Mouse (Mus musculus): ENCODE results near the gene Bbs12. TPM values are rescaled to one million over a fixed set of nuclear protein-coding genes. Genes with fewer than 3 reads are reported as not detected.

Gene Bbs12
- polyA plus RNA-seq, 1 experiment, result 4.9 TPM

DNA sequence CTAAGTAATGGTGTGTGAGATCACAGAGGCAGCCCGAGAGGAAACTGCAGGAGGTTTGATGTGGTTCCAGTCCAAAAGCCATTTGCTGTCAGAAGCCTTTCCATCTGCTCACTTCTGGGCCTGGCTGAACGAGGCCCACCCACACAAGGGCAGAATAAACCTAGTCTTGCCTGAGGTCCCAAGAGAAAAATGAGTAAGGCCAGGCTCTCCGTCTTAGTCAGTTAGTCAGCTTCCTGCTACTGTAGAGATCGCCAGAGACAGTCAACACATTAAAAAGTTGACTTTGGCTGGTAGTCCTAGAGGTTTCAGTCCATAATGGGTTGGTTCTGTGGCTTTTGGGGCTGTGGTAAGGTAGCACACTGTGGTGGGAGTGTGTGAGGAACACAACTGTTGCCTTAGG, 58.1 kb downstream of the Bbs12 start:
- no peak for TF ChIP-seq CTCF (IDR thresholded peaks at IDR 0.05; ENCODE audit: borderline replicate concordance, insufficient read depth, low read length)
- TF ChIP-seq POLR2A (IDR thresholded peaks at IDR 0.05; ENCODE audit: low read depth, low read length), result no peak
- Histone ChIP-seq H3K27ac (ENCODE audit: insufficient read depth, low read length) (peak overlapping the region; percentile 55; the same call in 1 of the 2 replicates), H3K4me1 (ENCODE audit: control insufficient read depth, insufficient read depth, low read length) (peaks cover 14% of the 10 kb centered on the region), H3K4me3 (ENCODE audit: insufficient read depth, low read length) (no peak overlapping the region)

Other genes starting within 250 kb of the Bbs12 start
- not detected in 2 replicates for gene Adad1, start 249.0 kb upstream of the Bbs12 start, polyA plus RNA-seq (2011; ENCODE audit: insufficient read length, low read depth, missing spikeins)
- 0.70 and 1.1 TPM in 2 replicates for gene Il2, start 186.6 kb upstream of the Bbs12 start, polyA plus RNA-seq (2011; ENCODE audit: insufficient read length, low read depth, missing spikeins)
- not detected in 2 replicates for gene Il21, start 79.9 kb upstream of the Bbs12 start, polyA plus RNA-seq (2011; ENCODE audit: insufficient read length, low read depth, missing spikeins)
- gene Cetn4, start 154 bp downstream of the Bbs12 start, polyA plus RNA-seq (2011; ENCODE audit: insufficient read length, low read depth, missing spikeins), result 7.4 and 8.0 TPM in 2 replicates
- 33.9 and 59.4 TPM in 2 replicates for gene Fgf2, start 35.8 kb downstream of the Bbs12 start, polyA plus RNA-seq (2011; ENCODE audit: insufficient read length, low read depth, missing spikeins)
- 23.6 and 34.7 TPM in 2 replicates for gene Spata5, start 107.3 kb downstream of the Bbs12 start, polyA plus RNA-seq (2011; ENCODE audit: insufficient read length, low read depth, missing spikeins)
- 3.0 and 5.0 TPM in 2 replicates for gene Nudt6, start 107.7 kb downstream of the Bbs12 start, polyA plus RNA-seq (2011; ENCODE audit: insufficient read length, low read depth, missing spikeins)